Mouse (Mus musculus) ES-E14 (cell line): ENCODE results near the gene Nomo1. TPM values are rescaled to one million over a fixed set of nuclear protein-coding genes. Genes with fewer than 3 reads are reported as not detected.

Source experiments
- DNase-seq: peaks from one replicate; pipeline ENCODE4 v3.0.0-alpha.2; 2013; ENCODE audit warnings: low read depth, low spot score
- H3K27ac ChIP-seq: 2 replicates; pipeline ENCODE4 v1.5.1; 2012; ENCODE audit warnings: low read depth, mild to moderate bottlenecking, low read length, moderate library complexity, mixed read lengths; ENCODE audit not compliant: poor library complexity, insufficient read depth, severe bottlenecking
- H3K36me3 ChIP-seq: 2 replicates; pipeline ENCODE4 v1.6.1; 2012; ENCODE audit warnings: mild to moderate bottlenecking, low read length, moderate library complexity, mixed read lengths; ENCODE audit not compliant: control insufficient read depth, poor library complexity, insufficient read depth, severe bottlenecking
- H3K4me1 ChIP-seq, 2 experiments: fragments of 150-350 bp in 1 of 2; sonication (generic) in 1 of 2; 2 replicates each; pipeline ENCODE4 v1.6.1; 2012; ENCODE audit warnings: low read length in 2 of 2, mild to moderate bottlenecking in 1 of 2, mixed read lengths in 1 of 2; ENCODE audit not compliant: control insufficient read depth in 2 of 2, insufficient read depth in 2 of 2, poor library complexity in 1 of 2
- H3K4me3 ChIP-seq, 2 experiments: fragments of 150-350 bp in 1 of 2; sonication (generic) in 1 of 2; 2 replicates each; pipeline ENCODE4 v1.5.1; 2012; ENCODE audit warnings: low read length in 2 of 2, low read depth in 1 of 2, mild to moderate bottlenecking in 1 of 2, mixed read lengths in 1 of 2; ENCODE audit not compliant: insufficient read depth in 1 of 2, poor library complexity in 1 of 2, severe bottlenecking in 1 of 2
- H3K9ac ChIP-seq: 2 replicates; pipeline ENCODE4 v1.6.1; 2012; ENCODE audit warnings: low read depth, mild to moderate bottlenecking, low read length, mixed read lengths; ENCODE audit not compliant: poor library complexity, insufficient read depth, severe bottlenecking
- H3K9me3 ChIP-seq: fragments of 150-350 bp; sonication (generic); 2 replicates; pipeline ENCODE4 v1.6.1; 2012; ENCODE audit warnings: low read depth, mild to moderate bottlenecking, low read length; ENCODE audit not compliant: control insufficient read depth, insufficient read depth
- CHD2 ChIP-seq: IDR thresholded peaks from 2 replicates; pipeline ENCODE4 v1.6.1; 2014; ENCODE audit warnings: mild to moderate bottlenecking, low read depth, low read length, inconsistent platforms
- HCFC1 ChIP-seq: IDR thresholded peaks from 2 replicates; pipeline ENCODE4 v1.6.1; 2012; ENCODE audit warnings: low read length, inconsistent platforms, borderline replicate concordance; ENCODE audit not compliant: insufficient read depth
- MAFK ChIP-seq: IDR thresholded peaks from 2 replicates; pipeline ENCODE4 v1.6.1; 2014; ENCODE audit warnings: mild to moderate bottlenecking, low read depth, low read length, inconsistent platforms; ENCODE audit not compliant: insufficient read depth
- ZC3H11A ChIP-seq: IDR thresholded peaks from 2 replicates; pipeline ENCODE4 v1.6.1; 2012; ENCODE audit warnings: low read depth, mild to moderate bottlenecking, inconsistent platforms, low read length, borderline replicate concordance
- ZNF384 ChIP-seq: IDR thresholded peaks from 2 replicates; pipeline ENCODE4 v1.6.1; 2012; ENCODE audit warnings: low read depth, low read length, inconsistent platforms
- in situ Hi-C, 2 experiments: fragments of 600-800 bp; cut with MboI; formaldehyde crosslinking; loops; one replicate each; pipeline ENCODE4 v1.15.1; 2025; ENCODE audit warnings: low sequenced_read_pairs in 2 of 2, inconsistent platforms in 1 of 2; ENCODE audit not compliant: unreplicated experiment in 2 of 2
- total RNA-seq: library from RNA; depleted of rRNA; stranded (reverse); fragments of 300-350 nt; gene quantifications from 2 replicates; pipeline ENCODE4 v1.2.3, GENCODE M21; 2012

Gene Nomo1
- total RNA-seq, 1 experiment = 173 TPM

DNA sequence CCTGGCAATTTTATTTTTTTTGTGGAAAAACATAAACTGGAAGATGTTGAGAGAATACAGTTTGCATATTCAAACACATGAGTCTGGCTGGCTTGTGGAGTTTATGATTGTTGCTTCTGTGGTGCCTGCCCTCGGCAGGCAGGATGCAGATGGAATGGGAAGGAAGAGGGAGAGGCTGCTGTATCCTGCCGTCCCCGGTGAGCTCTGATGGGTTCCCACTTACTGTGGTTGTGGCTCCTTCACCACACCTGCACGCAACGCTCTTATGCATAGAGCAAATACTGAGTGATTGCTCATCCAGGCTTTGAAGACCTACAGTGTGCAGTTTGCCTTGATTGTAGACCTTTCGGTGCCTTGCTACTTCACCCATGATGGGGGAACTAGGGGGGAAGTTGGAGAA lies 54.7 kb downstream of the Nomo1 start:
- in situ Hi-C loops = no loop called here
- no peak for TF ChIP-seq MAFK
- TF ChIP-seq ZC3H11A = no peak
- no peak for TF ChIP-seq CHD2
- TF ChIP-seq ZNF384 = no peak
- no peak for TF ChIP-seq HCFC1
- H3K27ac ChIP-seq = no peak overlapping the region
- H3K4me3 ChIP-seq = no peak overlapping the region
- peaks cover 0 to 4% of the 10 kb centered on the region in 2 experiments; a peak in 1 of 4 replicates for H3K4me1 ChIP-seq
- H3K9ac ChIP-seq = no peak overlapping the region
- H3K9me3 ChIP-seq = no peaks in the 10 kb centered on the region
- peaks cover 7% of the 10 kb centered on the region for H3K36me3 ChIP-seq
- DNase-seq = no peak

GRCm38 (mm10) chr7:46092803-46093202 lies 59.3 kb downstream of the Nomo1 start:
- TF ChIP-seq MAFK (no peak), HCFC1 (no peak), ZNF384 (no peak), CHD2 (no peak), ZC3H11A (no peak)
- no peak for DNase-seq
- Histone ChIP-seq H3K4me1 (no peaks in the 10 kb centered on the region), H3K9ac (no peak overlapping the region), H3K36me3 (no peaks in the 10 kb centered on the region), H3K27ac (no peak overlapping the region), H3K9me3 (no peaks in the 10 kb centered on the region), H3K4me3 (no peak overlapping the region)
- in situ Hi-C loops = loop anchor here in 1 of 2 experiments (10.0 kb wide), 1 partner anchor 102 kb away; no protein-coding TSS in a partner anchor

GRCm38 (mm10) chr7:46096136-46096535 lies 62.6 kb downstream of the Nomo1 start:
- H3K9ac ChIP-seq = no peak overlapping the region
- peaks cover 0 to 12% of the 10 kb centered on the region in 2 experiments; a peak in 2 of 4 replicates for H3K4me1 ChIP-seq
- H3K36me3 ChIP-seq = no peaks in the 10 kb centered on the region
- no peak for TF ChIP-seq ZNF384
- TF ChIP-seq ZC3H11A = peak; percentile 81; the same call in 1 of the 2 replicates
- H3K27ac ChIP-seq = no peak overlapping the region
- in situ Hi-C loops = loop anchor here in 1 of 2 experiments (10.0 kb wide), 1 partner anchor 99 kb away; no protein-coding TSS in a partner anchor
- no peak overlapping the region for H3K4me3 ChIP-seq
- peak; percentile 53 for DNase-seq
- no peaks in the 10 kb centered on the region for H3K9me3 ChIP-seq

- no peak for DNase-seq
- TF ChIP-seq CHD2 (no peak), HCFC1 (no peak), ZNF384 (no peak), MAFK (no peak), ZC3H11A (no peak)
- Histone ChIP-seq H3K27ac (no peak overlapping the region), H3K4me1 (peaks cover 0 to 12% of the 10 kb centered on the region in 2 experiments; a peak in 2 of 4 replicates), H3K9me3 (no peaks in the 10 kb centered on the region), H3K4me3 (no peak overlapping the region), H3K9ac (no peak overlapping the region), H3K36me3 (no peaks in the 10 kb centered on the region)
- in situ Hi-C loops = loop anchor here in 1 of 2 experiments (10.0 kb wide), 1 partner anchor 97 kb away; no protein-coding TSS in a partner anchor
Observed at GRCm38 (mm10) chr7:46097319-46097783, 63.9 kb downstream of the Nomo1 start.
